Mouse (Mus musculus) fibroblast of lung, adult 2 months (primary cell): ENCODE measurements around the gene Gskip.
A peak's percentile ranks its signal among the peaks of the same experiment; 100 is the strongest.

ENCODE experiments used
- DNase-seq: peaks from one replicate; pipeline ENCODE4 v3.0.0-alpha.2; 2011; ENCODE audit warnings: low read depth

Gskip gene

DNA sequence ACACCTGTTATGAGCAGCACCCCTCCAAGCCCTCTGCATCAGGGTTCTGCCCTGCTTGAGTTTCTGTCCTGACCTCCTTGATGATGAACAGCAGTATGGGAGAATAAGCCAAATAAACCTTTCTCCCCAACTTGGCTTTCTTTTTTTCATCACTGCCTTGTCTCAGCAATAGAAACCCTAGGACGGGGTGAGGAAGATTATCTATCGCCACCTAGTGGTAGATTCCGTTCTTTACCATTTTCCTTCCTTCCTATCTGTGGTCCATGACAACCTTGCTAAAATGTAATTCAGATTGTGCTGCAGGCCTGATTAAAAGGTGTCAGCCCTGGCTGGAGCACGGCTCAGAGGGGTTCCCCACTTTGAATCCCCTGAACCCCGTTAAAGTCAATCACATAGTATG, 38.0 kb downstream of the Gskip start:
- DNase-seq: peak; percentile 19

DNA sequence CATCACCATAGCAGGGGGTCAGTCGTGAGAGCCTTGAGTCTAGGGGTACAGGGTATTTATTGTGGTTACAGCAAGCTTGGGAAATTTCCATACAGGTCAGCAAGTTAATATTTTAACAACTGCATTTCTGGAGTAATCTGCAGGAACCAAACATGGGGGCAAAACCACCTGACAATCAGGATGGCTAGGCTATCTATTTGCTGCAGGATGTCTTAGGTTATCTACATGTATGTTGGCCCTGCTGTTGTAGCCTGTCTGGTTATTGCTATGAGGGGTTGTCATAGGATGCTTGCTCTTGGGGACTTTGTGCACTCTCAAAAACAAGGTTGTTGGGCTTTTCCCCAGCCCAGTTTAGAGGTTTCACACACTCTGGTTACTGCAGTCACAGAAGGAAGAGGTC, 40.0 kb downstream of the Gskip start:
- no peak for DNase-seq

DNA sequence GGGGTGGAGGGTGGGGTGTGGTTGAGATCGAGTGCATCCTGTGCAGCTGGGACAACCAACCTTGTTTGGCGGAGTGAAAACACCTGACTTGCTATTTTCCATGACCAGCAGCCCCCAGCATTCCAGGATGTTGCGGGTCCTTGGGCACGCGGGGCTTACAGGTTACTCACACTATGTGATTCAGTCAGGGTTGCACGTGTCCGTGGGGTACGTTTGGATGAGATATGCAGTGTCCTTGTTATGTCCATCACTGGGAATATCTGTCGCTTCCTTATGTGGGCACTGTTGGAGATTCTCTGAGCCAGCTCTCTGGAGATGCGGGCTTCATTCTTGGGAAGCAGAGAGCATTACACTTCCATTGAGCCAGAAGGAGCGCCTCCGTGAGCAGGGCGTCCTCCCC, 41.1 kb downstream of the Gskip start:
- no peak for DNase-seq

DNA sequence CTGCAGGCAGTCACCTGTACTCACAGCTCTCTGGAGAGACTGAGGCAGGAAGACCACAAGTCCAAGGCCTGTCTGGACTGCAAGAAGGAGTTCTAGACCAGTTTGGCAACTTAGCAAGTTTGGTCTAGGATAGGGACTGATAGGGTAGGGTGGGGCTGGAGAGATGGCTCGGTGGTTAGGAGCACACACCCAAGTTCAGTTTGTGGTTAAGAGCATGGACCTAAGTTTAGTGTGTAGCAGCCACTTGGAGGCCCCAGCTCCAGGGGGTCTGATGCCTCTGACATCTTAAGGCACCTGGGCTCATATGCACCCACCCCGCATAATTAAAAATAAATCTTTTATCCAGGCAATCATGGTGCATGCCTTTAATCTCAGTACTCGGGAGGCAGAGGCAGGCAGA, 42.6 kb downstream of the Gskip start:
- DNase-seq: no peak

DNA sequence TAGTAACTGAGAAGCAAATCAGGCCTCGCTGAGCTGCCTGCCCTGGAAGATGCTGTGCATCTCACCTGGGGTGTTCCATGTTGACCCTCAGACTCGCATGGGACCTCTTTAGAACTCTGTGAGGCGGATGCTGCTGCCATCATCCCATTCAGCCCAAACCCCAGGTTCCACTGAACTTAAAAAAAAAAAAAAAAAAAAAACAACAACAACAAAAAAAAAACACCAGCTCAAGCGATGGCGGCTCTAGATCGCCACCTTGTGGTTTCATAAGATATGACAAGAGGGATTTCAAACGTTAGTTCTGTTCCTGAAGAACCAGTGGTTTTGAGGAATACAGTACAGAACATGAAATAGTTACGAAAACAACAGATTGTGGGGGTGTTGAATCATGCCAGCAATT, 43.3 kb downstream of the Gskip start:
- DNase-seq: peak; percentile 24

DNA sequence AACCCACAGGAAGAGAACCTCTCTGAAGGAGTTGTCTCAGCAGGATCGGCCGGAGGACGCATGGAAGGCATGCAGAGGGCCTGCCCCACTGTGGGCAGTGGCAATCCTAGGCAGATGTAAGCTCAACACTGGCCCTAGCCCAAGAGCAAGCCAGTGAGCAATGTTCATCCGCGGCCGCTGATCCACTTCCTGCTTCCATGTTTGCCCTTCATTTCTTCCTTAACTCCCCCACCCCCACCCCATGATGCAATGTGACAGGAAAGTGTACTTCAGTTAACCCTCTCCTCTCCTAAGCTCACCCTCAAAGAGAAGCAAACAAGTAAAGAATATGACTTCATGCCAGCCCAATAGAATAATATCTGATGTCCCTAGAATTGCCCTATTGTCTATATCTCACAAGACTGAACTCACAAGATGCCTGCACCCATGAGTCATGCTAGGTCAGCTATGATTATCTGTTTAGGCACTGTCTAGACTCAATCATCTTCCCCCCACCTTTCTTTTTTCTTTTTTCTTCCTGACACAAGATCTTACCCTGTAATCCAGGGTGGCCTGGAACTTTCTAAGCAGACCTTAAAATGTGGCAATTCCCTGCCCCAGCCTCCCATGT, 46.3 kb downstream of the Gskip start:
- DNase-seq: no peak

DNA sequence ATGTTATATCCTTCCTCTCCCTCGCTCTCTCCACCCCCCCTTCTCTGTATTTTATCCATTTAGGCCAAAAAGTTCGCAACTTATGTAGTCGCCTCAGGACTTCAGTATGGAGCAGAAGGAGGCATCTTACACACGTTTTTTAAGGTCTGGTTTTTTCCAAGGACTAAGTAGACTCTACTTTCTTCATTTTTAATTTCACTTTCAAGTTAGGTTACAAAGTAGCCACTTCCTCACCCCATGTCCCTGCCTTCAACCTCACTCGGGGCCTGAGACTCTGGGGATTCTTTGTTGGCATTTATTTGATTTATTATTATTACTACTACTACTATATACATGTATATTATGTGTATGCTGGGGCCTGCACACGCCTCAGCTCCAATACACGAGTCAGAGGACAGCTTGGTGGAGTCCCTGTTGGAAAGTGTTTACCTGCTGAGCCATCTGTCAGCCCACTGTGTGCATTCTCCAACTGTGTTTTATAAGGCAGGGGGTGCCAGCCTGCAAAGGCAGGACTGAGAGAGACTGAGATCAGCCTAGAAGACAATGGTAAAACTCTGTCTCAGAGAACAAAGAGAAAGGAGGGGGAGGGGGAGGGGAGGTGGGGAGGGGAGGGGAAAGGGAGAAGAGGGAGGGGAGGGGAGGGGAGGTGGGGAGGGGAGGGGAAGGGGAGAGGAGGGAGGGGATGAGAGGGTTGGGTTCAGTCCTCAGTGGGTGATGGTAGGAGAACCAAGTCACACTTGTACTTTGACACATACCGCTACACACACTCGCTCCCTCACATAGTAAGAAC, 48.9 kb downstream of the Gskip start:
- DNase-seq: no peak

DNA sequence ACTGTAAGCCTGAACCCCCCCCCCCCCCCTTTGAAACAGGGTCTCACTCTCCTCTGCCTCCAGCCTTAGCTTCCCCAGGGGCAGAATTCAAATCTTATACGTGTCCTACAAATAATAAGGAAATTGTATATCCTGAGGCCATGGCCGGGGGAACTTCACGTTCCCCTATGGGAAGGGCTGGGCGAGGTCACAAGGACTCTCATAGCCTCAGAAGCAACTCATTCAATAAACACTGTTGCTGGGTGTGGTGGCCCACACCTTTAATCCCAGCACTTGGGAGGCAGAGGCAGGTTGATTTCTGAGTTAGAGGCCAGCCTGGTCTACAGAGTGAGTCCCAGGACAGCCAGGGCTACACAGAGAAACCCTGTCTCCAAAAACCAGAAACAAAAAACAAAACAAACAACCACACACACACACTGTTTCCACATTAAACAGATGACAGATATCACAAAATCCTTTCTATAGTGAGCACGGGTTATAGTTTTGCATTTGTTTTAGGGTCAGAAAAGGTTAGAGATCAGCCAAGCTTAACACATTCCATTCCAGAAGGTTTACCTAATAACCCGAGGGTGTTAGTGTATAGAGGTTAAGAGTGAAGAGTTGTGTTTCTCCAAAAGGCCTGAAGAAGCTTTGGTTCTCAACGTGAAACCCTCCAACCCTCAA, 50.7 kb downstream of the Gskip start:
- DNase-seq: no peak

DNA sequence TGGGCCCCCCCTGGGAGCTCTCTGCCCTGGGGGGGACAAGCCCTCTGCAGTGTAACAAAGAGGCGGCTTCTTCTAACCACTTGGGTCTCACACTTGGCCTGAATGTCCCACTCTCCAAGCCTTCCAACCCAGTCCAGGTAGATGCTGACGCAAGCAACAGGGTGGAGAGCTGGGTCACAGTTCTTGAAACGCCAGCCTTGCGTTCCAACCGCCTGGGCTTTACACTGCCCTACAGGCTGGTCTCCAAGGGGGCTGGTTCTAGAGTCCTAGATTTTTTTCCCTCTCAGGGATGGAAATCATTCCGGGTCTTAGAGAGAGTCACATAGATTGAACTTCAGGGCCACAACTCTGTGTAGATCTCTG, 51.2 kb downstream of the Gskip start:
- no peak for DNase-seq

DNA sequence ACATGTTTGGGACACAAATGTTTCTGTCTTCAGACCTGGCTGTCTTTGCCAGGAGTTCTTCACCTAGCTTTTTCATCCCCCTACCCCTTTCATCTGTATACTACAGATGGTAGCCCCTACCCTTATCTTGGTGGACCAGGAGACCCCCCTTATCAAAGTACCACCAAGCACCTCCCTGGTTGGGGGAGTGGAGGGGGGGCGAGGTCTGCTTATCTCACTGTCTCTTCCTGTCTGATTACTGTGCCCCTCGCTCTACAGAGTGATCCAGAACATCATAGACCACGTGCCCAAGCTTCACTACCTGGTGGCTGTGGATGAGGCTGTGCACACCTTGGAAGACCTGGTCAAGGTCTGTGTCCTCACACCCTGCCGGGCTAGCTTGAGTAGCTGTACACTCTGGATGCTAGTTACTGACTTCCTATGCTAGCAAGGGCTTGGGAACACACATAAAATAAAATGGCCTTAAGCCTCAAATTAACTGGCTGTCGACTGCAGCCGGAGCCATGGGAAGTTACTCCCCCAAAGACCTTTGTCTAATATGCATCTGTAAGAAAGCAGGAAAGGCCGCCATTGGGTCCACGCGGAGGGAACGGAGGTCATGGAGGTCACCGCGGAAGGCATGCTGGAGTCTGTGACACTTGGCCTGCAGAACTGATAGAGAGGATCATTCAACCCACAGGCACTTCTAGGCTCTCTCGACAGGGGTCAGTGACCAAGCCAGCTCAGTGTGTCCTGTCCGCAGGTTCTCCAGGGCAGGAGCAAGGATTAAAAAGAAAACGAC, 53.9 kb downstream of the Gskip start:
- no peak for DNase-seq

DNA sequence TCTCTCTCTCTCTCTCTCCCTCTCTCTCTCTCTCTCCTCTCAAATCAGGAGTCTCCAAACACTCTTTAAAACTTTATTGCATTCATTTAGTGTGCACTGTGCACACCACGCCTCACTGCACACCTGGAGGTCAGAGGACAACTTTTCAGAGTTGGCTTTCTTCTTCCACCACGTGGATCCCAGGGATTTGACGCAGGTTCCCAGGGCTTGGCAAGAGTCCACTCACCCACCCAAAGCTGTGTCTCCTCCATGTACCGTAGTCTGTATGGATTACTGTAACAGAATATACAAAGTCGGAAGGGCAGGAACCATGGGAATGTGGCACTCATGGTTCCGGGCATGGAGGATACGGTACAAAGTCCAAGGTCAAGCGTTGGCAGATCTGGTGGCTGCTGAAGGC, 55.0 kb downstream of the Gskip start:
- no peak for DNase-seq

DNA sequence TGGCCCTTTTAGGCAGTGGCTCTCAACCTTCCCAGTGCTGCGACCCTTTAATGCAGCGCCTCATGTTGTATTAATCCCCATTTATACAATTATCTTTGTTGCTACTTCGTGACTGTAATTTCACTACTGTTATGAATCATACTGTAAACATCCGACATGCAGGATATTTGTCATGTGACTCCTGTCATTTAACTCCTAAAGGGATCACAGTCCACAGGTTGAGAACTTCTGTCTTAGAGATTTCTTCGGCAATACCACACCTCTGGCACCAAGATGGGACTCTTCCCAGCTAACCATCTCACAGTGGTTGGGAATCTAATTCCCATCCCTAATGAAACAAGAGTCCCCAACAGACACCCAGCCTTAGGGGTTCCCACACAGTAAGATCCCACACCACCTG, 63.5 kb downstream of the Gskip start:
- DNase-seq: no peak
